Mouse (Mus musculus): ENCODE measurements at regions not wholly inside any gene's neighbourhood (a gene's known extent, or its start where the extent isn't known, plus 50 kb on each side); places are given as distances from the start of the nearest gene placed in this dataset.
"Not testable (repeated sequence)": the region's sequence is repeated elsewhere in the genome, so short reads cannot be mapped to it uniquely, and the experiment has no call there.

- no peak for DNase-seq
Observed at GRCm38 (mm10) chr12:93812963-93813733, 1878.9 kb upstream of the Flrt2 start.

- no peak for DNase-seq
Observed at GRCm38 (mm10) chr12:93850944-93851520, 1841.0 kb upstream of the Flrt2 start.

GRCm38 (mm10) chr12:93851660-93852059, 1840.4 kb upstream of the Flrt2 start:
- no peak for DNase-seq

- no peak for DNase-seq
Observed at GRCm38 (mm10) chr12:93885946-93886345, 1806.1 kb upstream of the Flrt2 start.

GRCm38 (mm10) chr12:93890109-93890508, 1801.9 kb upstream of the Flrt2 start:
- no peak for DNase-seq

GRCm38 (mm10) chr12:93928541-93929238, 1763.3 kb upstream of the Flrt2 start:
- not testable (repeated sequence) for DNase-seq

- not testable (repeated sequence) for DNase-seq
Observed at GRCm38 (mm10) chr12:93929239-93929563, 1762.8 kb upstream of the Flrt2 start.

- not testable (repeated sequence) for DNase-seq
Observed at GRCm38 (mm10) chr12:93930242-93930641, 1761.8 kb upstream of the Flrt2 start.

GRCm38 (mm10) chr12:93960869-93961268, 1731.2 kb upstream of the Flrt2 start:
- no peak for DNase-seq

- no peak for DNase-seq
Observed at GRCm38 (mm10) chr12:93981307-93981706, 1710.7 kb upstream of the Flrt2 start.

- no peak for DNase-seq
Observed at GRCm38 (mm10) chr12:93991531-93991930, 1700.5 kb upstream of the Flrt2 start.

- no peak for DNase-seq
Observed at GRCm38 (mm10) chr12:93993875-93994274, 1698.2 kb upstream of the Flrt2 start.

- DNase-seq: no peak
Observed at GRCm38 (mm10) chr12:94015946-94016345, 1676.1 kb upstream of the Flrt2 start.

GRCm38 (mm10) chr12:94031364-94031763, 1660.7 kb upstream of the Flrt2 start:
- DNase-seq: no peak

GRCm38 (mm10) chr12:94047972-94048371, 1644.1 kb upstream of the Flrt2 start:
- DNase-seq: no peak

GRCm38 (mm10) chr12:94057767-94058166, 1634.3 kb upstream of the Flrt2 start:
- no peak for DNase-seq

- no peak for DNase-seq
Observed at GRCm38 (mm10) chr12:94059641-94060040, 1632.4 kb upstream of the Flrt2 start.

- no peak for DNase-seq
Observed at GRCm38 (mm10) chr12:94060336-94060735, 1631.7 kb upstream of the Flrt2 start.

- DNase-seq: no peak
Observed at GRCm38 (mm10) chr12:94066444-94067152, 1625.4 kb upstream of the Flrt2 start.

GRCm38 (mm10) chr12:94070940-94071505, 1621.0 kb upstream of the Flrt2 start:
- no peak for DNase-seq

- DNase-seq: no peak
Observed at GRCm38 (mm10) chr12:94105582-94106162, 1586.4 kb upstream of the Flrt2 start.

- DNase-seq: no peak
Observed at GRCm38 (mm10) chr12:94150143-94150542, 1541.9 kb upstream of the Flrt2 start.

All from adrenal gland, adult 2 months (tissue).